ENCODE assay signal across 8 mouse cellular contexts in genomic region chr17:47484241-47484921, GRCm38 (mm10). TPM values are rescaled to one million over a fixed set of nuclear protein-coding genes. Genes with fewer than 3 reads are reported as not detected.
A peak's percentile ranks its signal among the peaks of the same experiment; 100 is the strongest.
DNase-seq lines count a peak whose midpoint lies in the region; ATAC-seq and TF ChIP-seq lines count a peak whose summit lies in the region.

No protein-coding gene starts in this region.

- H3K27ac ChIP-seq in limb, embryonic 14.5 days (replicated peaks; ENCODE audit: low read depth, low read length): no peak overlapping the region; the same call in 1 of the 2 replicates
- no peak overlapping the region for H3K27ac ChIP-seq in neural tube, embryonic 11.5 days (ENCODE audit: low read depth, low read length)

- no peak overlapping the region for H3K9ac ChIP-seq in limb, embryonic 14.5 days (ENCODE audit: low read depth, low read length, severe bottlenecking)
- no peak overlapping the region for H3K9ac ChIP-seq in neural tube, embryonic 11.5 days (ENCODE audit: low read length)

- no peak for ATAC-seq in megakaryocyte, adult 5-6 weeks (ENCODE audit: poor library complexity, severe bottlenecking)
- peak; percentile 82 to 84 for ATAC-seq in hematopoietic stem cell, adult 5-6 weeks (replicated peaks in 1 of 2; ENCODE audit: insufficient read depth in 1 of 2, low FRiP score in 2 of 2, low TSS enrichment in 1 of 2, low read depth in 1 of 2, poor library complexity in 2 of 2, severe bottlenecking in 2 of 2)
- ATAC-seq in limb, embryonic 14.5 days (ENCODE audit: low FRiP score, low read depth): peak; percentile 45; the same call in 1 of the 2 replicates
- no peak for ATAC-seq in neural tube, embryonic 11.5 days (ENCODE audit: insufficient read depth, low FRiP score, low TSS enrichment)

- WGBS in limb, embryonic 14.5 days: 28% methylated on average over 1 of the region's 1 CpGs
- 0% methylated on average over 1 of the region's 1 CpGs for WGBS in neural tube, embryonic 11.5 days

- H3K9me3 ChIP-seq in megakaryocyte, embryonic 14.5 days: no peaks in the 10 kb centered on the region
- no peaks in the 10 kb centered on the region for H3K9me3 ChIP-seq in limb, embryonic 14.5 days (ENCODE audit: control insufficient read depth, low read length)
- no peaks in the 10 kb centered on the region for H3K9me3 ChIP-seq in neural tube, embryonic 11.5 days (ENCODE audit: control insufficient read depth, low read length)

- no peak overlapping the region for H3K4me2 ChIP-seq in limb, embryonic 14.5 days (replicated peaks; ENCODE audit: low read depth, low read length, severe bottlenecking)
- H3K4me2 ChIP-seq in neural tube, embryonic 11.5 days (ENCODE audit: low read depth): no peak overlapping the region

- H3K4me1 ChIP-seq in megakaryocyte, embryonic 14.5 days: peaks cover 36% of the 10 kb centered on the region
- H3K4me1 ChIP-seq in limb, embryonic 14.5 days (ENCODE audit: control insufficient read depth, insufficient read depth, low read length): 0 out of 2 replicates have a peak, but pooled peaks cover 9% of the 10 kb centered on the region
- peaks cover 4% of the 10 kb centered on the region; the same call in 1 of the 2 replicates for H3K4me1 ChIP-seq in neural tube, embryonic 11.5 days (ENCODE audit: control insufficient read depth, insufficient read depth, low read length)

- no peak for DNase-seq in limb, embryonic 14.5 days (ENCODE audit: low spot score)
- DNase-seq in neural tube, embryonic 11.5 days (ENCODE audit: low spot score): peak; percentile 24
- no peak for DNase-seq in layer of hippocampus, postnatal 14 days (ENCODE audit: low spot score in 2 of 2)
- DNase-seq in cerebellum, postnatal 25 days: no peak
- DNase-seq in right cerebral cortex, postnatal 36 days (ENCODE audit: low spot score in 2 of 2): no peak

- peak overlapping the region; percentile 51 for H3K4me3 ChIP-seq in megakaryocyte, embryonic 14.5 days (replicated peaks)
- no peak overlapping the region for H3K4me3 ChIP-seq in limb, embryonic 14.5 days (replicated peaks; ENCODE audit: low read length)
- no peak overlapping the region for H3K4me3 ChIP-seq in neural tube, embryonic 11.5 days (ENCODE audit: low read depth, low read length)

- peaks cover 11% of the 10 kb centered on the region for H3K27me3 ChIP-seq in megakaryocyte, embryonic 14.5 days (replicated peaks)
- no peaks in the 10 kb centered on the region for H3K27me3 ChIP-seq in limb, embryonic 14.5 days (ENCODE audit: control insufficient read depth, insufficient read depth, low read length)
- no peaks in the 10 kb centered on the region for H3K27me3 ChIP-seq in neural tube, embryonic 11.5 days (ENCODE audit: control insufficient read depth, insufficient read depth, low read length)

- no peak for TF ChIP-seq POLR2A in limb, embryonic 14.5 days (IDR thresholded peaks at IDR 0.05; ENCODE audit: borderline replicate concordance, extremely low read depth, insufficient read depth, insufficient read length)

- peaks cover 27% of the 10 kb centered on the region for H3K36me3 ChIP-seq in megakaryocyte, embryonic 14.5 days (replicated peaks; ENCODE audit: low read length)
- H3K36me3 ChIP-seq in limb, embryonic 14.5 days (ENCODE audit: control insufficient read depth, insufficient read depth, low read length): peaks cover 20% of the 10 kb centered on the region
- H3K36me3 ChIP-seq in neural tube, embryonic 11.5 days (ENCODE audit: control insufficient read depth, insufficient read depth, low read length): no peaks in the 10 kb centered on the region

RNA-seq across cellular contexts. Expression of gene Taf8, which starts 17.7 kb away (rescaled TPM):
- 8.7 and 11.5 TPM in 2 replicates for polyA plus RNA-seq in megakaryocyte, embryonic 14.5 days (2012; ENCODE audit: insufficient read depth, low replicate concordance)
- 16.3 and 19.3 TPM in 2 replicates for total RNA-seq in megakaryocyte, adult 5-6 weeks (2015)
- 44.0 and 57.5 TPM in 2 replicates for total RNA-seq in megakaryocyte, adult 5-6 weeks (2017)
- 55.6 and 73.2 TPM in 2 replicates for total RNA-seq in hematopoietic stem cell, adult 5-6 weeks (2017)
- 46.4 and 52.2 TPM in 2 replicates for polyA plus RNA-seq in limb, embryonic 14.5 days (2012; rRNA removed)
- 26.3 and 29.2 TPM in 2 replicates for polyA plus RNA-seq in limb, embryonic 14.5 days (2014; fragmentation: Nextera tagmentation; extraction: Ambion mirVana)
- polyA plus RNA-seq in neural tube, embryonic 11.5 days (2014; fragmentation: Nextera tagmentation; extraction: Ambion mirVana): 25.3 and 27.5 TPM in 2 replicates
- total RNA-seq in layer of hippocampus, postnatal 14 days (2021): 10 to 100 TPM; 14.8 to 16.4 TPM

RNA-seq across cellular contexts. Expression of gene Ccnd3, which starts 20.5 kb away (rescaled TPM):
- 872 and 1,542 TPM in 2 replicates for polyA plus RNA-seq in megakaryocyte, embryonic 14.5 days (2012; ENCODE audit: insufficient read depth, low replicate concordance)
- 315 and 324 TPM in 2 replicates for total RNA-seq in megakaryocyte, adult 5-6 weeks (2015)
- 155 and 184 TPM in 2 replicates for total RNA-seq in megakaryocyte, adult 5-6 weeks (2017)
- total RNA-seq in hematopoietic stem cell, adult 5-6 weeks (2017): 58.9 and 80.2 TPM in 2 replicates
- polyA plus RNA-seq in limb, embryonic 14.5 days (2012; rRNA removed): 349 and 415 TPM in 2 replicates
- polyA plus RNA-seq in limb, embryonic 14.5 days (2014; fragmentation: Nextera tagmentation; extraction: Ambion mirVana): 513 and 520 TPM in 2 replicates
- polyA plus RNA-seq in neural tube, embryonic 11.5 days (2014; fragmentation: Nextera tagmentation; extraction: Ambion mirVana): 260 TPM in 2 replicates
- 10 to 100 TPM; 39.6 to 46.3 TPM for total RNA-seq in layer of hippocampus, postnatal 14 days (2021)

RNA-seq across cellular contexts. Expression of gene 1700001C19Rik, which starts 47.2 kb away (rescaled TPM):
- polyA plus RNA-seq in megakaryocyte, embryonic 14.5 days (2012; ENCODE audit: insufficient read depth, low replicate concordance): not detected in 2 replicates
- total RNA-seq in megakaryocyte, adult 5-6 weeks (2015): not detected in 2 replicates
- not detected in 2 replicates for total RNA-seq in megakaryocyte, adult 5-6 weeks (2017)
- total RNA-seq in hematopoietic stem cell, adult 5-6 weeks (2017): 1.9 TPM in 2 replicates
- polyA plus RNA-seq in limb, embryonic 14.5 days (2012; rRNA removed): 0.25 and 0.82 TPM in 2 replicates
- 0.50 and 0.68 TPM in 2 replicates for polyA plus RNA-seq in limb, embryonic 14.5 days (2014; fragmentation: Nextera tagmentation; extraction: Ambion mirVana)
- 0.37 and 0.43 TPM in 2 replicates for polyA plus RNA-seq in neural tube, embryonic 11.5 days (2014; fragmentation: Nextera tagmentation; extraction: Ambion mirVana)
- not detected for total RNA-seq in layer of hippocampus, postnatal 14 days (2021)

RNA-seq across cellular contexts. Expression of gene AI661453, which starts 48.0 kb away (rescaled TPM):
- polyA plus RNA-seq in megakaryocyte, embryonic 14.5 days (2012; ENCODE audit: insufficient read depth, low replicate concordance): 0.44 and 0.48 TPM in 2 replicates
- 0.25 and 0.38 TPM in 2 replicates for total RNA-seq in megakaryocyte, adult 5-6 weeks (2015)
- total RNA-seq in megakaryocyte, adult 5-6 weeks (2017): 0.16 TPM in 1 of 2 replicates, not detected in the other
- total RNA-seq in hematopoietic stem cell, adult 5-6 weeks (2017): 1.8 and 2.3 TPM in 2 replicates
- 3.0 and 3.4 TPM in 2 replicates for polyA plus RNA-seq in limb, embryonic 14.5 days (2012; rRNA removed)
- 2.6 and 2.7 TPM in 2 replicates for polyA plus RNA-seq in limb, embryonic 14.5 days (2014; fragmentation: Nextera tagmentation; extraction: Ambion mirVana)
- 0.05 and 0.23 TPM in 2 replicates for polyA plus RNA-seq in neural tube, embryonic 11.5 days (2014; fragmentation: Nextera tagmentation; extraction: Ambion mirVana)
- total RNA-seq in layer of hippocampus, postnatal 14 days (2021): under 1 TPM; 0.28 to 0.48 TPM

Comparison
In these comparisons a context has a peak if more than half of its experiments do, and no peak if none do; other contexts are left out.
1. ATAC-seq: peak in hematopoietic stem cell, adult 5-6 weeks (2 of 2) and limb, embryonic 14.5 days (single experiment); none in megakaryocyte, adult 5-6 weeks (single experiment) and neural tube, embryonic 11.5 days (single experiment).